Mouse (Mus musculus) spleen, embryonic (tissue): ENCODE data around the gene Wdr61.

Experiments used
- CTCF ChIA-PET: fragments of 350-600 bp; sonication (Branson Sonifier 250); formaldehyde crosslinking; loops from one replicate; lab custom pipeline; 2022; lab: Charles Lee

Wdr61 gene

DNA sequence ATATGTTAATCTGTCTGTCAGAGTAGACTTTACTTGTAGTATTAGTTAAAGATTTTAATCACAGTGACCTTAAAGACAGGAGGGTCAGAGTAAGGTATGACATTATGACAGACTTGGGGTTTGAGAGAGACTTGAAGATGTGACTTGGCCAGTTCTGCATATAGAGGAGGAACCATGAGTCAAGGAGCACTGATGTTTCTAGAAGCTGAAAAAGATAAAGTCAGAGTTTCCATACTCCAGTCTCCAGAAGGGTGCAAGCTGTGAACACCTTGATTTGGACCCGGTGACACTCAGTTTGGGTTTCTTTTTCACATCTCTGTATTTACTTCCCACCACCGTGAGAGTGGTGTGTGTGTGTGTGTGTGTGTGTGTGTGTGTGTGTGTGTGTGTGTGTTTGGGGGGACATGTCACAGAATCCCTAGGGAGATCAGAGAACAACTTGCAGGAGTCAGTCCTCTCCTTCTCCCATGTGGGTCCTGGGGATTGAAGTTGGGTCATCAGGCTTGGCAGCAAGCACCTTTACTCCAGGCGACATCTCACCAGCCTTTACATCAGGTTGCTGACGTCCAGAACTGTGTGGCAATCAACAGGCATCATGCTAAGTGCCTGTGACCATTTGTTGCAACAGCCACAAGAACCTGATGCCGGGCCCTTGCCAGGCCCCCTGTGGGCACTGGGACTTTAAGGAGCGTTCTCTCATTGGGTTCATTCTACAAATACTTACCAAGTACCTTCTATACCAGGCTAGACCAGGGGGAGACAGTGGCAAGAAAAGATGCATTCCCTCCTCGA is 50.3 kb downstream of the Wdr61 start:
- CTCF ChIA-PET = no interaction called here

DNA sequence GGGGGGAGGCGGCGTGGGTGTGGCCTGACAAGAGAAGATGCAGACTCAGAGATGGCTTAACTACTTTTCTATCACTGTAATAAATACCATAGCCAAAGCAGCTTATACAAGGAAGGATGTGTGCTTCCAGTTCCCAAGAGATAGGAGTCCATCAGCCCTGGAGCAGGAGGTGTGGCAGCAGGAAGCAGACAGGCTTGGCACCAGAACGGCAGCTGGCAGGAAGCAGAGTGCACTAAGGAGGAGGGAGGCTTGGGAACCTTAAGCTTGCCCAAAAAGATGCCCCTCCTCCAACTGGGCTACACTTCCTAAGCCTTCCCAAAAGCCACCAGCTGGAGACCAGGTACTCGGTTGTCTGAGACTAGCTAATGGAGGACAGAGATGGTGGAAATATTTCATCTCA is 51.5 kb downstream of the Wdr61 start:
- CTCF ChIA-PET = no interaction called here

DNA sequence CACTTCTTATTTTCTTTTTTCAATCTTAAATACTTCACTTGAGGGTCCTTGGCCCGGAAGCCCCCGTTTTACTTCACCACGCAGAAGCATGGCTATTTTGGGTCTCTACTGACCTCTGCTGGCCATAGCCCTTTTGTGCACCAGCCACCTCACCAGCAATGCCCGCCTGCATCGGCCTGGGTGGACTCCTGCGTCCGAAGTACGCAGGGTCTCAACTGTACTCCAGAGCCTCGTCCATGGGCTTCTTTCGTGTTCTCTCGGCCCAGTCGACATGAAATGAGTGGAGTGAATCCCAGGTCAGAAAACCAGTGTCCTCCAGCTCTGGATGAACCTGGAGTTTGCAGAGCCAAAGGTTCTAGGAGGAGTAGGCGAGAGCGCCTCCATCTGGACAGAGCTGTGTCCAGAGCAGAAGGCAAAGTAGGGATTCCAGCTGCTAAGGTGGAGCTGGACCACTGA is 57.8 kb downstream of the Wdr61 start:
- CTCF ChIA-PET = interaction anchor here (0.7 kb wide), 1 partner anchor 117 kb away, joined by 3 read pairs; no protein-coding TSS in a partner anchor

DNA sequence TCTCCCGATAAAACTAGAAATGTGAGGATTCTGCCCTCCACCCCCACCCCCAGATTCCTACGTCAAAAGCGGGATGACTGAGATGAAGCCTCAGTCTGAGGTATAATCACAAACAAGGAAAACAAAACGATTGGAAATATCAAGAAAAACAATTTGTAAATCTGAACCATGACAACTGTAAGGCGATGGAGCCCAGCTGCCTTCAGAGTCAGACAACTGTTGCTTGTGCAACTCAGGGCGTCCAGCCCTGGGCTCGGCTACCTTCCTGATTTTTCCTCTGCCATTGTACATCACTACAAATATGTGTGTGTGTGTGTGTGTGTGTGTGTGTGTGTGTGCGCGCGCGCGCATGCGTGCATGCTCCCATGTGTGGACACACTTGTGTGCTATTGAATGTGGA is 60.4 kb downstream of the Wdr61 start:
- CTCF ChIA-PET = no interaction called here

DNA sequence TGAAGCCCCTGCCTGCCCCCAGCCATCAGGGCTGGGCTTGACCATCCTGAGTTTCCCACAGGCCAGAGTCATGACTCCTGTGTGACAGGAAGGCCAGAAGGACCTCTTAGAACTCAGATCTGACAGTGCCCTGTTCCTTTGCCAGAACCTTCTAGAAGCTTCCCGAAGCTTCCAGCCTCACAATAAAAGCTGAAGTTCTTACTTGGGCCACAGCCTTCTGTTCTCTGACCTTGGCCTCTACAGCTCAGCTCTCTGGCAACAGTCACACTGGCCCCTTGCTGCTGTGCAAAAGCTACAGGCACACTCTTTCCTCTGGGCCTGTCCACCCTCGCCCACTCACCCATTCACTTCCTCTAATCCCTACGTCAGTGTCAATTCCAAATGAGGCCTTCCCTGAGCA is 62.4 kb downstream of the Wdr61 start:
- CTCF ChIA-PET = no interaction called here

DNA sequence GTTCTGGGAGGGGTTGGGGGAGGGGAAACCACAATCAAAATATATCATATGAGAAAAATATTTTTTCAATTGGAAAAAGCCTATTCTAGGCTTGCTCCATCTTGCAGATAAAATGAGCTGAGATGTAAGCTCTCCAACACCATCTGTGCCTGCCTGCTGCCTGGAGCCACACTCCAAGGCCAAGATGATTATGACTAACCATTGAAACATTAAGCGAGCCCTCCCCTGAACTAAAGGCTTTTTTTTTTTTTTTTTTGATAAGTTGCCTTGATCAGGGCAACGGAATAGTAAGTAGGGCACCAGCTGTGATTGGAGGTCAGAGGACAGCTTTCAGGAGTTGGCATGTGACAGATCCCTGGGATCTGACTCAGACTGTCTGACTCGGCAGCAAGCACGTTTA is 65.9 kb downstream of the Wdr61 start:
- CTCF ChIA-PET = no interaction called here

DNA sequence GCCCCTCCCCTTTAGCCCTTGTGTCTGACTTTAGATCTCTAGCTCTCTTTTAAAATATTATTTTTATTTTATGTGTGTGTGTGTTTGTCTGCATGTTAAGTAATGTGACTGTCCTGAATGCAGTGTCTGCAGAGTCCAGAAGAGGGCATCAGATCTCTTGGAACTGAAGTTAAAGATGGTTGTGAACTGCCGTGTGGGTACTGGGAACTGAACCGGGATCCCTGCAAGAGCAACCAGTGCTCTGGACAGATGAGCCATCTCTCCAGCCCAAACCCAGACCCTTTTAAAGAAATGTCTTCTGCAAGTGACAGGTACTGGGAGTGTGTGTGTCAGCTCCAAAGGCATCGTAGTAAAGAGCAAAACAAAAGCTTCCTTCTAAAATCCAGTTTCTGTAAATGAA is 68.2 kb downstream of the Wdr61 start:
- CTCF ChIA-PET = no interaction called here
